Mouse (Mus musculus) erythroblast, embryonic 14.5 days (primary cell): ENCODE data around the gene Grik4. TPM values are rescaled to one million over a fixed set of nuclear protein-coding genes. Genes with fewer than 3 reads are reported as not detected.
"Not testable (repeated sequence)": the region's sequence is repeated elsewhere in the genome, so short reads cannot be mapped to it uniquely, and the experiment has no call there.

Experiments used
- H3K27me3 ChIP-seq: 2 replicates; pipeline ENCODE4 v1.6.1; 2012; ENCODE audit warnings: inconsistent platforms; ENCODE audit not compliant: control insufficient read depth
- H3K36me3 ChIP-seq: 2 replicates; pipeline ENCODE4 v1.6.1; 2012; ENCODE audit warnings: mild to moderate bottlenecking, inconsistent platforms; ENCODE audit not compliant: control insufficient read depth
- H3K4me1 ChIP-seq: 2 replicates; pipeline ENCODE4 v1.6.1; 2012; ENCODE audit warnings: inconsistent platforms; ENCODE audit not compliant: control insufficient read depth
- H3K4me3 ChIP-seq: replicated peaks from 2 replicates; pipeline ENCODE3; 2012; ENCODE audit warnings: moderate library complexity, mild to moderate bottlenecking, inconsistent platforms
- H3K9me3 ChIP-seq: 2 replicates; pipeline ENCODE4 v1.6.1; 2012; ENCODE audit warnings: low read length, inconsistent platforms, mixed read lengths; ENCODE audit not compliant: control insufficient read depth
- GATA1 ChIP-seq: IDR thresholded peaks from 2 replicates; pipeline ENCODE4 v1.6.1; 2012; ENCODE audit warnings: low read length, inconsistent platforms, mixed read lengths
- TAL1 ChIP-seq: IDR thresholded peaks from 3 replicates; pipeline ENCODE4 v1.6.1; 2012; ENCODE audit warnings: low read length, inconsistent platforms, mixed read lengths
- polyA plus RNA-seq: library from polyadenylated mRNA; stranded (reverse); fragments of >175 nt; gene quantifications from 2 replicates; pipeline ENCODE4 v1.2.3, GENCODE M21; 2012

The Grik4 gene
- not detected in 2 replicates for polyA plus RNA-seq

- peak within 1 kb of the TSS; percentile 44 for H3K4me3 ChIP-seq
- H3K9me3 ChIP-seq: no peaks in the 10 kb centered on the region; the same call in 1 of the 2 replicates
- H3K27me3 ChIP-seq: peaks cover 70% of the 10 kb centered on the region
- TF ChIP-seq TAL1 (no peak), GATA1 (no peak)
- H3K36me3 ChIP-seq: no peaks in the 10 kb centered on the region
- peaks cover 4% of the 10 kb centered on the region; the same call in 1 of the 2 replicates for H3K4me1 ChIP-seq
Measured at GRCm38 (mm10) chr9:42943781-42944535, at the start of gene Grik4. Gene Grik4 (minus strand): TSS chr9:42944493.

DNA sequence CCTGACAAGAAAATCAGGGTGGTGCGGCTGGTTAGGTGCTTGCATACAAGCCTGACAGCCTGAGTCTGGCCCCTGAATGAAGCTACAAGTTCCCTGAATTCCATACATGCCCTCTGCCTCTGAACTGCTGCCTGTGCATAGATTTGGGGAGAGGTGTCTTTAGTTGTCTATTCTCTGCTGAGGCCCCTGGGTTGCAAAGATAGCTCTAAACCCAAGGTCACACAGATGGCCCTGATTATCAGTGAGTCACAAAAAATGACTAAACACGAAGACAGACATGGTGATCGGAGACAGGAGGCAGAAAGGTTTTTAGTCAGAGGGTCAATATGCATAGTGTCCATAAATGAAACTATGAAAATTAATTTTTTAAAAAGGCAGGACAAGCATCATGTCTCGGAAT, 49.4 kb upstream of the Grik4 start:
- Histone ChIP-seq H3K27me3 (no peaks in the 10 kb centered on the region), H3K36me3 (peaks cover 94% of the 10 kb centered on the region), H3K9me3 (no peaks in the 10 kb centered on the region), H3K4me3 (no peak overlapping the region), H3K4me1 (peaks cover 2% of the 10 kb centered on the region; the same call in 1 of the 2 replicates)
- TF ChIP-seq TAL1: no peak

DNA sequence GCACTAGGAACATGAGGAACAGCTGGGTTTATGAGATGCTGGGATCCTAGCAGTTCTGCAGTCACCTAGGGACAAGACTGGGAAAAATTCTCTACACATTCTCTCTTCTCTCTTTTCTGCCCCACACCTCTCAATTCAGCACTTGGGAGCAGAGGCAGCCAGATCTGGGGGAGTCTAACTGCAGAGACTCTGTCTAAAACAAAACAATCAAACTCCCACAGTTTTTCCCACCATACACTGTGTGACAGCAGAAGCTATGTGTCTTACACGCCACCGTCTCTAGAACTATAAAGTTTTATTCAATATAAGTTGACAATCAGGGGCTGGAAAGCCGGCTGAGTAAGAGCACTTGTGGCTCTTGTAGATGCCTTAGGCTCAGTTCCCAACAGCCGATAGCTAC, 43.7 kb upstream of the Grik4 start:
- H3K9me3 ChIP-seq: no peaks in the 10 kb centered on the region
- H3K36me3 ChIP-seq: peaks cover 94% of the 10 kb centered on the region
- no peaks in the 10 kb centered on the region for H3K27me3 ChIP-seq
- no peak for TF ChIP-seq GATA1
- no peak for TF ChIP-seq TAL1
- H3K4me1 ChIP-seq: no peaks in the 10 kb centered on the region
- H3K4me3 ChIP-seq: no peak overlapping the region

- TF ChIP-seq TAL1 (no peak), GATA1 (no peak)
- Histone ChIP-seq H3K27me3 (no peaks in the 10 kb centered on the region), H3K36me3 (peaks cover 79% of the 10 kb centered on the region), H3K4me3 (no peak overlapping the region), H3K9me3 (no peaks in the 10 kb centered on the region), H3K4me1 (no peaks in the 10 kb centered on the region)
Measured at GRCm38 (mm10) chr9:42968894-42969521, 24.7 kb upstream of the Grik4 start.

DNA sequence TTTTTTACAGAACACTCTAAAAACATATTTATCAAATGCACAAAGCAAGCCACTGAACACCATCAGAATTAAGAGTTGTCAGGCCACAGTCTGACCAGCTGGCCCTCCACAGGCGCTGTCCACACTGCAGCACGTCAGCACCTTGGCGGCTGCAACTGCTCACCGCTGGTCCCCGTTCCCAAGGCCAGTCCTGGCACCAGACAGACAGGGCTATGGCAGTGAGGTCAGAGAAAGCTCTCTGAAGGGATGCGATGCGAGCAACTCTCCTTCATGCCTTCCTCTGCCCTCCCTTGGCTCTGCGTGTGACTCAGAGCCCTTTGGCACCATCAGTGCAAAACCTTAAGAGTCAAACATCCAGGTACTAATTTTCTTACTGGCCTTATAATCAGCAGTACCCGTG, 23.4 kb upstream of the Grik4 start:
- Histone ChIP-seq H3K36me3 (peaks cover 68% of the 10 kb centered on the region), H3K27me3 (no peaks in the 10 kb centered on the region), H3K9me3 (no peaks in the 10 kb centered on the region), H3K4me3 (no peak overlapping the region), H3K4me1 (no peaks in the 10 kb centered on the region)
- TF ChIP-seq TAL1: no peak
- no peak for TF ChIP-seq GATA1

- not testable (repeated sequence) for H3K4me1 ChIP-seq, H3K9me3 ChIP-seq
Measured at GRCm38 (mm10) chr9:42964809-42965208, 20.5 kb upstream of the Grik4 start.

GRCm38 (mm10) chr9:42964366-42964765, 20.1 kb upstream of the Grik4 start:
- Histone ChIP-seq H3K27me3 (no peaks in the 10 kb centered on the region), H3K4me3 (no peak overlapping the region), H3K36me3 (peaks cover 35% of the 10 kb centered on the region), H3K9me3 (no peaks in the 10 kb centered on the region), H3K4me1 (no peaks in the 10 kb centered on the region)
- no peak for TF ChIP-seq GATA1
- no peak for TF ChIP-seq TAL1

More at GRCm38 (mm10) chr9:42964809-42965208, 20.5 kb upstream of the Grik4 start:
- H3K4me3 ChIP-seq, H3K27me3 ChIP-seq: not testable (repeated sequence)
- H3K36me3 ChIP-seq: peaks cover 39% of the 10 kb centered on the region

DNA sequence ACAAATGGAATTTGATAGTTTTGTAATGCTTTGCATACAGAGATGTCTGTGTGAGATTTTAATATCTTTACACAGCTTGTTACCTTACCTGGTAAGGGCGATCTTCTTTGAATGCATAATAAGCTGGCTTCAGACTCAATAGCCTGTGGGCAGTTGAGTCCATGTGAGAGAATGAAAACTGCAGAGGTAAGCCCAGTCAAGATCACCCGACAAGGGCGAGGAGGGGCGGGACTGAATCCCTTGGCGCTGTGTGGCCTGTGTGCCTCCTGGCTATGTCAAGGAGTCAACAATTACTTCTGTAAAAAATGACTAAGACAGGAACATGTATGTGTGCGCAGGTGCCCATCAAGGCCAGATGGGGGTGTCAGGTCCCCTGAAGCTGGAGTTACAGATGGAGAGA, 18.2 kb upstream of the Grik4 start:
- Histone ChIP-seq H3K27me3 (no peaks in the 10 kb centered on the region), H3K4me1 (no peaks in the 10 kb centered on the region), H3K36me3 (peaks cover 18% of the 10 kb centered on the region), H3K9me3 (no peaks in the 10 kb centered on the region), H3K4me3 (no peak overlapping the region)
- TF ChIP-seq GATA1 (no peak), TAL1 (no peak)

DNA sequence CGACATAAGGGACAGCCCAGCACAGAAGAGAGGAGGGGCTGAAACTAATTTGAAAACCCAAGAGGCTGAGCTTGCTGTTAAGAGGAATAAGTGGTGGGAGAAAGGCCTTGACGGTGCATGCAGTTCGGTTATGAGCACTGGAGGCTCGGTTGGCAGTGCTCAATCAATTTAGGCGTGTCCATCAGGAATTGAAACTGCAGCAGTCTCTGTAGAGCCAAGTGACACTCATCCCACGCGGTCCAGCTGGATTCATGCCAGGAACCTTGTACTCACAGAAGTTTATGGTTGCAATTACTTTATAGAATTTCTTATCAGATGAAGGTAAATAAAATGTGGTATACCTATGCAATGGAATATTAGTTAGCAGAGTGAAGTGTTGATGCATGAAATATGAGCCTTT, 14.1 kb upstream of the Grik4 start:
- Histone ChIP-seq H3K9me3 (peaks cover 4% of the 10 kb centered on the region; the same call in 1 of the 2 replicates), H3K36me3 (peaks cover 2% of the 10 kb centered on the region; the same call in 1 of the 2 replicates), H3K27me3 (no peaks in the 10 kb centered on the region), H3K4me3 (no peak overlapping the region), H3K4me1 (no peaks in the 10 kb centered on the region)
- TF ChIP-seq TAL1 (no peak), GATA1 (no peak)
